Mouse (Mus musculus): ENCODE results near the gene Nrap. TPM values are rescaled to one million over a fixed set of nuclear protein-coding genes. Genes with fewer than 3 reads are reported as not detected.

The Nrap gene
- polyA plus RNA-seq, 1 experiment from 2014 or later = 0.97 TPM

- ATAC-seq = no peak
- H3K36me3 ChIP-seq (ENCODE audit: control insufficient read depth, insufficient read depth, low read length) = no peaks in the 10 kb centered on the region
- peaks cover 7% of the 10 kb centered on the region; the same call in 1 of the 2 replicates for H3K4me1 ChIP-seq (ENCODE audit: control insufficient read depth, insufficient read depth, low read length)
- 85% methylated on average over 15 of the region's 15 CpGs for WGBS
- no peak overlapping the region for H3K27ac ChIP-seq (ENCODE audit: low read length)
- H3K4me3 ChIP-seq (ENCODE audit: low read depth, low read length) = no peak overlapping the region
- H3K9me3 ChIP-seq (replicated peaks; ENCODE audit: control insufficient read depth, low read length, poor library complexity, severe bottlenecking) = no peaks in the 10 kb centered on the region
- no peak overlapping the region for H3K4me2 ChIP-seq (ENCODE audit: low read length)
- H3K27me3 ChIP-seq (ENCODE audit: control insufficient read depth, insufficient read depth, low read depth, low read length) = no peaks in the 10 kb centered on the region
- no peak overlapping the region for H3K9ac ChIP-seq (ENCODE audit: low read depth, low read length)
Measured at GRCm38 (mm10) chr19:56287580-56288367, 102.1 kb downstream of the Nrap start.

GRCm38 (mm10) chr19:56286866-56287265, 103.0 kb downstream of the Nrap start, which contains the start of gene Habp2:
Habp2 (plus strand) TSS chr19:56287137.
- Histone ChIP-seq H3K27ac (ENCODE audit: low read length) (no peak within 1 kb of the TSS), H3K9me3 (replicated peaks; ENCODE audit: control insufficient read depth, low read length, poor library complexity, severe bottlenecking) (no peaks in the 10 kb centered on the region), H3K27me3 (ENCODE audit: control insufficient read depth, insufficient read depth, low read depth, low read length) (no peaks in the 10 kb centered on the region), H3K4me2 (ENCODE audit: low read length) (no peak within 1 kb of the TSS), H3K4me3 (ENCODE audit: low read depth, low read length) (no peak within 1 kb of the TSS), H3K36me3 (ENCODE audit: control insufficient read depth, insufficient read depth, low read length) (no peaks in the 10 kb centered on the region), H3K9ac (ENCODE audit: low read depth, low read length) (no peak within 1 kb of the TSS), H3K4me1 (ENCODE audit: control insufficient read depth, insufficient read depth, low read length) (peaks cover 4% of the 10 kb centered on the region; the same call in 1 of the 2 replicates)
- WGBS = 83% methylated on average over 7 of the region's 7 CpGs
- no peak for ATAC-seq

DNA sequence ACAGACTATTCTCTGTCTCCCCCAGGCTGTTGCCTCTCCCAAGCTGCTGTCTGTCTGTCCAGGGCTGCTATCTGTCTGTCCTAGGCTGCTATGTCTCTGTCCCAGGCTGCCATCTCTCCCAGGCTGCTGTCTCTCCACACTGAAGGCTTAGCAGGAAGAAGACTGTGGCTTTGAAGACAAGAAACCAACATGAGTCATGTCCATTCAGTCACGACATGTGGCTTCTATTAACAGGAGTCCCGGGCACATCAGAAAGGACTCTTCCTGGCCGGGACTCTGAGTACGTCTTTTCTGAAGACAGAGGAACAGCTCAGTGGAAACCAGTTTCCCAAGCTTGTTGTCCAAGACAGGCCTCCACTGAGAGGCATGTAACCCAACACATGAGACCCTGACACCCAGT, 104.6 kb downstream of the Nrap start:
- WGBS = 86% methylated on average over 4 of the region's 4 CpGs
- Histone ChIP-seq H3K4me2 (ENCODE audit: low read length) (no peak overlapping the region), H3K4me3 (ENCODE audit: low read depth, low read length) (no peak overlapping the region), H3K36me3 (ENCODE audit: control insufficient read depth, insufficient read depth, low read length) (no peaks in the 10 kb centered on the region), H3K9me3 (replicated peaks; ENCODE audit: control insufficient read depth, low read length, poor library complexity, severe bottlenecking) (no peaks in the 10 kb centered on the region), H3K27me3 (ENCODE audit: control insufficient read depth, insufficient read depth, low read depth, low read length) (no peaks in the 10 kb centered on the region), H3K4me1 (ENCODE audit: control insufficient read depth, insufficient read depth, low read length) (no peaks in the 10 kb centered on the region), H3K27ac (ENCODE audit: low read length) (no peak overlapping the region), H3K9ac (ENCODE audit: low read depth, low read length) (no peak overlapping the region)
- ATAC-seq = no peak

GRCm38 (mm10) chr19:56278366-56278765, 111.5 kb downstream of the Nrap start:
- Histone ChIP-seq H3K27me3 (ENCODE audit: control insufficient read depth, insufficient read depth, low read depth, low read length) (no peaks in the 10 kb centered on the region), H3K4me3 (ENCODE audit: low read depth, low read length) (no peak overlapping the region), H3K9ac (ENCODE audit: low read depth, low read length) (no peak overlapping the region), H3K9me3 (replicated peaks; ENCODE audit: control insufficient read depth, low read length, poor library complexity, severe bottlenecking) (no peaks in the 10 kb centered on the region), H3K4me1 (ENCODE audit: control insufficient read depth, insufficient read depth, low read length) (no peaks in the 10 kb centered on the region), H3K36me3 (ENCODE audit: control insufficient read depth, insufficient read depth, low read length) (no peaks in the 10 kb centered on the region), H3K4me2 (ENCODE audit: low read length) (no peak overlapping the region), H3K27ac (ENCODE audit: low read length) (no peak overlapping the region)
- WGBS = 89% methylated on average over 11 of the region's 11 CpGs
- no peak for ATAC-seq

DNA sequence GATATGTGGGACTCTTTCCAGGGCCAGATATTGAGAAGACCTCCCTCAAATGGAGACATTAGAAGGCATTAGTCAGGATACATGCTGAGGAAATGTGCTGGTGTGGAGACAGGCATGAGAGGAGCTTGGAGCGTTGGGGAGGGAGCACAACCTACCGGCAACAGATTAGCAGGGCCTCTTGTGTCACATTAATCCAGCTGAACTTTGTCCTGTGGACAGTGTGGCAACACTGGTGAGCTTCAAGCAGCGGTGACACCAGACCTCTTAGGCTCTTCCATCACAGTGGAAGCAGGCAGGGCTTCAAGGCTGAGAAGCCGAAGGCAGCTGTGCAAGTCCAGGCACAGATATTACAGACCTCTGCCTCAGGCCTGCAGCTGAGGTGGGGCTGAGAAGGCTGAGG, 111.9 kb downstream of the Nrap start:
- no peak overlapping the region for H3K9ac ChIP-seq (ENCODE audit: low read depth, low read length)
- no peaks in the 10 kb centered on the region for H3K9me3 ChIP-seq (replicated peaks; ENCODE audit: control insufficient read depth, low read length, poor library complexity, severe bottlenecking)
- ATAC-seq = no peak
- H3K27ac ChIP-seq (ENCODE audit: low read length) = no peak overlapping the region
- H3K4me1 ChIP-seq (ENCODE audit: control insufficient read depth, insufficient read depth, low read length) = no peaks in the 10 kb centered on the region
- H3K27me3 ChIP-seq (ENCODE audit: control insufficient read depth, insufficient read depth, low read depth, low read length) = no peaks in the 10 kb centered on the region
- H3K36me3 ChIP-seq (ENCODE audit: control insufficient read depth, insufficient read depth, low read length) = no peaks in the 10 kb centered on the region
- no peak overlapping the region for H3K4me3 ChIP-seq (ENCODE audit: low read depth, low read length)
- 77% methylated on average over 4 of the region's 4 CpGs for WGBS
- no peak overlapping the region for H3K4me2 ChIP-seq (ENCODE audit: low read length)

DNA sequence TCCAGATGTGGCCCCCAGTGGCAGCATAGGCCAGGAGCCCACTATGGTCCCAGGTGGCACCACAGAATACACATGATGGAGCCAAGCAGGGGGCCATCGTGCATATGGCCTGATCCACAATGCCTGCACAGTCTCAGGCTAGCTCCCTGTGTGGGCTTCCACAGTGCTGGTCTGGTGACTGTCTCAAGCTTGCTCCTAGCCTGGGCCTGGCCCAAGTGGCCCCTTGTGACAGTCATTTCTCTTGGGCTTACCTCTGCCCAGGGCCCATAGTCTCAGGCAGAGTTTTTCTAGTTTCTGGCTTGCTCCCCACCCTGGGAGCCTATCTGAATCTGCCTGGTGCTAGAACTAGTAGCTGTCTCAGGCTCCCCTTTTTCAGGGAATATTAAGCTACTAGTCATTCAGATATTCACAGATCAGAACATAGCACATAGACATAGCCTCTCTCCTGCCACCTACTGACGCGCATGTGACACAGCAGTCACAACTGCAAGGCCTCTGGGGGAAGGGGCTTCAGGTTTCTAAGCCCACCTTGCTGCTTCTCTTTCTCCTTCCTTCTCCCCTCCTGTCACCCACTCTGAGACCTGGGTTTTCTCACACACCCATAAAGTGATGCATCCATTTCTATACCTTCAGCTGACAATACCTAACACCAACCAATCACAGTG, 112.6 kb downstream of the Nrap start:
- no peak overlapping the region for H3K27ac ChIP-seq (ENCODE audit: low read length)
- no peak overlapping the region for H3K4me3 ChIP-seq (ENCODE audit: low read depth, low read length)
- no peaks in the 10 kb centered on the region for H3K9me3 ChIP-seq (replicated peaks; ENCODE audit: control insufficient read depth, low read length, poor library complexity, severe bottlenecking)
- no peaks in the 10 kb centered on the region for H3K36me3 ChIP-seq (ENCODE audit: control insufficient read depth, insufficient read depth, low read length)
- H3K4me2 ChIP-seq (ENCODE audit: low read length) = no peak overlapping the region
- no peak overlapping the region for H3K9ac ChIP-seq (ENCODE audit: low read depth, low read length)
- H3K4me1 ChIP-seq (ENCODE audit: control insufficient read depth, insufficient read depth, low read length) = no peaks in the 10 kb centered on the region
- 46% methylated on average over 3 of the region's 3 CpGs for WGBS
- no peak for ATAC-seq
- H3K27me3 ChIP-seq (ENCODE audit: control insufficient read depth, insufficient read depth, low read depth, low read length) = no peaks in the 10 kb centered on the region

GRCm38 (mm10) chr19:56272081-56272480, 117.8 kb downstream of the Nrap start:
- no peaks in the 10 kb centered on the region for H3K4me1 ChIP-seq (ENCODE audit: control insufficient read depth, insufficient read depth, low read length)
- no peaks in the 10 kb centered on the region for H3K27me3 ChIP-seq (ENCODE audit: control insufficient read depth, insufficient read depth, low read depth, low read length)
- no peak overlapping the region for H3K9ac ChIP-seq (ENCODE audit: low read depth, low read length)
- no peaks in the 10 kb centered on the region for H3K36me3 ChIP-seq (ENCODE audit: control insufficient read depth, insufficient read depth, low read length)
- no peak for ATAC-seq
- no peak overlapping the region for H3K4me2 ChIP-seq (ENCODE audit: low read length)
- WGBS = 85% methylated on average over 8 of the region's 8 CpGs
- H3K27ac ChIP-seq (ENCODE audit: low read length) = no peak overlapping the region
- H3K4me3 ChIP-seq (ENCODE audit: low read depth, low read length) = no peak overlapping the region
- H3K9me3 ChIP-seq (replicated peaks; ENCODE audit: control insufficient read depth, low read length, poor library complexity, severe bottlenecking) = no peaks in the 10 kb centered on the region

Data from midbrain, embryonic 16.5 days (tissue).